Mouse (Mus musculus): ENCODE measurements at regions not wholly inside any gene's neighbourhood (a gene's known extent, or its start where the extent isn't known, plus 50 kb on each side); places are given as distances from the start of the nearest gene placed in this dataset.

DNA sequence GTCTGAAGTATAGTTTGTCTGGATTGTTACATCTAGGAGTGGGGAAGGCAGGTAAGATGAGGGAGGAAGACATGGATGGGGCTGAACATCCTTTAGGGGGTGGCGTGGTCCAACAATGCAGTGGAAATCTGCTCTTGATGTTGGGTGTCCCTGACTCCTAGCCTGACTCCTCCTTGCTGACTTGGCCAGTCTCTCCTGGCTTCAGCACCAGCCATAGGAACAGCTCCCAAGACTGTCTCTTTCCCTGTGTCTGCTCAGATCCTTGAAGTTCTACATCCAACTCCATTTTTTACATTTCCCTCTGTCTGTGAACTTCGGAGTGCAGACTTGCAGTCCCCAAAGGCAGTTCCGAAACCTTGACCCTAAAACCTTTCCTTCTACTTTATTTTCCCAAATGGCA lies 436.8 kb downstream of the Cdh26 start:
- TF ChIP-seq CTCF (IDR thresholded peaks at IDR 0.05; ENCODE audit: control insufficient read depth, insufficient read depth, insufficient replicate concordance, low read depth, low read length) (no peak), POLR2A (IDR thresholded peaks at IDR 0.05; ENCODE audit: control insufficient read depth, low read depth, low read length) (no peak)
